Mouse (Mus musculus) cortical plate, adult 2 months (tissue): ENCODE data around the gene Tex35.

ENCODE experiments used
- CTCF ChIP-seq: fragments of 200-500 bp; IDR thresholded peaks from 2 replicates; pipeline ENCODE4 v1.5.1; 2011; ENCODE audit warnings: mild to moderate bottlenecking, control low read depth, low read length; ENCODE audit not compliant: insufficient read depth; ENCODE audit errors: extremely low read depth
- POLR2A ChIP-seq: fragments of 200-500 bp; IDR thresholded peaks from 2 replicates; pipeline ENCODE4 v1.6.1; 2011; ENCODE audit warnings: mild to moderate bottlenecking, low read length, control low read depth; ENCODE audit not compliant: insufficient read depth; ENCODE audit errors: extremely low read depth

GRCm38 (mm10) chr1:157076257-157076656, 32.2 kb downstream of the Tex35 start:
- TF ChIP-seq POLR2A (no peak), CTCF (peak; percentile 95)
